Mouse (Mus musculus): ENCODE data around the gene Icmt.

DNA sequence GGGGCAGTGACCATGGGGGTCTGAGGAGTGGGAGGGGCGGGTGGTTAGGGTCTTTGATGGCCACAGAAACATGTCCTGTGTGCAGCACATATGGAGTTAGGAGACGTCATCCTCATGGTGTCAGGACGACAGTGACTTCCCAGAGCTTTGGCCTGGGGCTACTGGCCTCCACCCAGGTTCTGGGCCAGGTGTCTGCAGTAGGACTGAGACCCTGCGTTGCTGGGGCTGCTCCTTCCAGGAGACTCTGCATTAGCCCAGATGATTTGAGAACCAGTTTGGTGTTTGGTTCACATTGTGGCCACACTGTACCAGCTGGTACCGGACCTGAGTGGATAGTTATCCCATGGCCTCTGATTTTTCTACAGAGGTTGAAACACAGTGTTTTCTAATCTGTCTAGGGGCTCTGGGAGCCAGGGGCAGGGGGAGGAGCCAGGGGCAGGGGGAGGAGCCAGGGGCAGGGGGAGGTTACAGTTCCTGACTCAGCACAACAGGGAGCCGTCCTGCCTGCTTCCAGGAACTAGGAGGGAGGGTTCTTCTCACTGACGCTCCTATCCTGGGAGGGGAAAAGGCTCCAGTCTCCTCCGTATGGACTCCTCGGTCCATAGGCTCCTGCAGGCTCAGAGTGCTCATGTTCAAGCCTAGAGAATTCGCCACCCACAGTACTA lies 33.4 kb upstream of the Icmt start:
- TF ChIP-seq CTCF (IDR thresholded peaks at IDR 0.05; ENCODE audit: extremely low read depth, insufficient read depth, low read length) (no peak), POLR2A (IDR thresholded peaks at IDR 0.05; ENCODE audit: extremely low read depth, insufficient read depth, low read length) (no peak)

Data from cortical plate, adult 2 months (tissue).